Mouse (Mus musculus) embryonic facial prominence, embryonic 15.5 days (tissue): Measurements from ENCODE around the gene D7Ertd443e. TPM values are rescaled to one million over a fixed set of nuclear protein-coding genes. Genes with fewer than 3 reads are reported as not detected.

ENCODE experiments used
- ATAC-seq: fragments of 200-750 bp; cut with Nextera tagmentation; 2 replicates; pipeline ENCODE4 v1.8.0; 2017; ENCODE audit warnings: low read depth, moderate TSS enrichment; ENCODE audit not compliant: insufficient number of reproducible peaks, low FRiP score, low TSS enrichment
- H3K27ac ChIP-seq: fragments of 300-500 bp; sonication (generic); replicated peaks from 2 replicates; pipeline ENCODE4 v1.5.1; 2015; ENCODE audit warnings: mild to moderate bottlenecking, inconsistent platforms
- H3K27me3 ChIP-seq: fragments of 300-500 bp; sonication (generic); 2 replicates; pipeline ENCODE4 v1.6.1; 2015; ENCODE audit warnings: inconsistent platforms
- H3K36me3 ChIP-seq: fragments of 300-500 bp; sonication (generic); 2 replicates; pipeline ENCODE4 v1.6.1; 2015; ENCODE audit warnings: mild to moderate bottlenecking, inconsistent platforms
- H3K4me1 ChIP-seq: fragments of 300-500 bp; sonication (generic); 2 replicates; pipeline ENCODE4 v1.6.1; 2015; ENCODE audit warnings: inconsistent platforms
- H3K4me2 ChIP-seq: fragments of 300-500 bp; sonication (generic); replicated peaks from 2 replicates; pipeline ENCODE4 v1.6.1; 2015; ENCODE audit warnings: mild to moderate bottlenecking, inconsistent platforms
- H3K4me3 ChIP-seq: fragments of 300-500 bp; sonication (generic); replicated peaks from 2 replicates; pipeline ENCODE4 v1.5.1; 2015; ENCODE audit warnings: mild to moderate bottlenecking, inconsistent platforms
- H3K9ac ChIP-seq: fragments of 300-500 bp; sonication (generic); 2 replicates; pipeline ENCODE4 v1.6.1; 2015; ENCODE audit warnings: inconsistent platforms
- H3K9me3 ChIP-seq: fragments of 300-500 bp; sonication (generic); replicated peaks from 2 replicates; pipeline ENCODE4 v1.6.1; 2016; ENCODE audit warnings: inconsistent platforms
- WGBS: fragments of 180-500 bp; shearing (Covaris S2); methylation state at CpG from one replicate; pipeline ENCODE4 v1.1.7; 2015; 5-methylcytosine and 5-hydroxymethylcytosine counted together
- polyA plus RNA-seq: library from polyadenylated mRNA; unstranded; fragments of >200 nt; fragmentation: Nextera tagmentation; extraction: Ambion mirVana; gene quantifications from 2 replicates; pipeline ENCODE4 v1.2.1, GENCODE M21; 2015

Gene D7Ertd443e
- polyA plus RNA-seq, 1 experiment from 2014 or later: 0.51 TPM

DNA sequence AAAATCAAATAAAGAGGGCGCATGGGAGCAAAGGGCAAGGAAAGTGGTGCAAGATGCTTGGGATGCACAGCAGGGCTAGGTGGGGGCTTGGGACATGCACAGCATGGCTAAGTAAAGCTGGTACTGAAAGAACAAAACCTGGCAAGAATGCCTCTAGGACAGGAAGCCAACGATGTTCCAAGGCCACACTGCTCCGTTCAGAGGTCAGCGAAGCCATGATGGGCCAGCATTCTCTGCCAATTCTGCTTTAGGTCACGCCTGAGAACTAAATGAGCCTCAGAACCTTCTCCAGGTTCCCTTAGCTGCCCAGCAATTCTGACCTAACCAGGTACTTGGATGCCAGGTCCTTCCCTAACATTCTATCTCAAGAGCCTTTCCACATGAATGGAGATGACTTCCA, 13.2 kb downstream of the D7Ertd443e start:
- Histone ChIP-seq H3K4me3 (no peak overlapping the region), H3K27me3 (no peaks in the 10 kb centered on the region), H3K9me3 (no peaks in the 10 kb centered on the region), H3K9ac (no peak overlapping the region), H3K27ac (no peak overlapping the region), H3K4me1 (peaks cover 9% of the 10 kb centered on the region; the same call in 1 of the 2 replicates), H3K4me2 (no peak overlapping the region), H3K36me3 (no peaks in the 10 kb centered on the region)
- WGBS: 43% methylated on average over 5 of the region's 5 CpGs
- ATAC-seq: no peak

DNA sequence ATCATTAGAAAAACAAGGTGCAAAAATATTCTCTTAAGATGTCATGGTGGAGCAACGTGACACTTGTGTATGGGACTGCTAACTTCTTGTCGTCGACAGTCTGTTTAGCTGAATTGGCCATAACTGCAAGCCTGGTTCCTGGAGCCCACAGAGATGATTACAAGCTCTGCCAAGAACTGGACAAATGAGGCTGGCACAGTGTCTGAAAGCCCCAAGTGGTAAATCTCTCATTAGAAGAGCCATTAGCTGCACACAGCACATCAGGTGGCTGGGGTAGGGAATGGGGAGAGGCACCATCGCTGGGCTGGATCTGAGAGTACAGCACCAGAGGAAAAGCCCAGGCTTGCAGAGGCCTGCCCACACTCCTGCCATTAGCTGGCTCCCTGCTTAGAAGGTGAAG, 16.2 kb downstream of the D7Ertd443e start:
- H3K9me3 ChIP-seq: no peaks in the 10 kb centered on the region
- WGBS: 76% methylated on average over 4 of the region's 4 CpGs
- no peaks in the 10 kb centered on the region for H3K4me1 ChIP-seq
- H3K9ac ChIP-seq: no peak overlapping the region
- H3K4me2 ChIP-seq: no peak overlapping the region
- ATAC-seq: no peak
- no peaks in the 10 kb centered on the region for H3K27me3 ChIP-seq
- H3K27ac ChIP-seq: no peak overlapping the region
- H3K36me3 ChIP-seq: no peaks in the 10 kb centered on the region
- no peak overlapping the region for H3K4me3 ChIP-seq

GRCm38 (mm10) chr7:134362257-134362870, 23.1 kb downstream of the D7Ertd443e start:
- Histone ChIP-seq H3K4me2 (no peak overlapping the region), H3K4me1 (no peaks in the 10 kb centered on the region), H3K36me3 (no peaks in the 10 kb centered on the region), H3K27ac (no peak overlapping the region), H3K9ac (no peak overlapping the region), H3K9me3 (no peaks in the 10 kb centered on the region), H3K4me3 (no peak overlapping the region), H3K27me3 (no peaks in the 10 kb centered on the region)
- WGBS: 76% methylated on average over 7 of the region's 7 CpGs
- ATAC-seq: no peak

- H3K27ac ChIP-seq: no peak overlapping the region
- no peak overlapping the region for H3K4me2 ChIP-seq
- H3K9ac ChIP-seq: no peak overlapping the region
- no peak for ATAC-seq
- H3K9me3 ChIP-seq: no peaks in the 10 kb centered on the region
- H3K4me3 ChIP-seq: no peak overlapping the region
- no peaks in the 10 kb centered on the region for H3K4me1 ChIP-seq
- WGBS: 33% methylated on average over 6 of the region's 6 CpGs
- no peaks in the 10 kb centered on the region for H3K27me3 ChIP-seq
- no peaks in the 10 kb centered on the region for H3K36me3 ChIP-seq
Measured at GRCm38 (mm10) chr7:134348825-134349224, 36.6 kb downstream of the D7Ertd443e start.

DNA sequence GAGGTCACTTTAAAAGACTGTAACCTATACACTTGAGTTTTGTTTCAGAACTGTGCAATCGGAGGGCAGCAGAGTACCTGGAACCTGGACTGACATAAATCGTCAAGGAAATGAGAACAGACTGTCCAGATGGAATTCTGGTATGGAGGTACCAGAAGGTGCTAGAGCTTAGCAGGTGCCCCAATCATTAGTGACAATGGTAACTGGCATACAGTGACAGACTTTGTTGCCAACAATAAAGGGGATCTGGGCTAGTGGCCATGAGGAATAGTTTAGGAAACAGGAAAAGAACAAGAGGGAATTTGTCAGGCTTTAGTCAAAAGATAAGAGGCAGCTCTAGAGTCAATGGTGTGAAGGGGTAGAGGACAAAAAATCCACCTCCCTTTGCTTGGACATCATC, 43.3 kb downstream of the D7Ertd443e start:
- no peak overlapping the region for H3K4me2 ChIP-seq
- H3K4me1 ChIP-seq: no peaks in the 10 kb centered on the region
- H3K36me3 ChIP-seq: no peaks in the 10 kb centered on the region
- ATAC-seq: no peak
- no peak overlapping the region for H3K27ac ChIP-seq
- no peak overlapping the region for H3K9ac ChIP-seq
- H3K27me3 ChIP-seq: no peaks in the 10 kb centered on the region
- no peaks in the 10 kb centered on the region for H3K9me3 ChIP-seq
- WGBS: 75% methylated on average over 2 of the region's 2 CpGs
- no peak overlapping the region for H3K4me3 ChIP-seq

- Histone ChIP-seq H3K4me3 (no peak overlapping the region), H3K9ac (no peak overlapping the region), H3K27ac (no peak overlapping the region), H3K36me3 (no peaks in the 10 kb centered on the region), H3K9me3 (no peaks in the 10 kb centered on the region), H3K4me1 (no peaks in the 10 kb centered on the region), H3K27me3 (no peaks in the 10 kb centered on the region), H3K4me2 (no peak overlapping the region)
- WGBS: 64% methylated on average over 3 of the region's 3 CpGs
- no peak for ATAC-seq
Measured at GRCm38 (mm10) chr7:134335951-134336350, 49.5 kb downstream of the D7Ertd443e start.

DNA sequence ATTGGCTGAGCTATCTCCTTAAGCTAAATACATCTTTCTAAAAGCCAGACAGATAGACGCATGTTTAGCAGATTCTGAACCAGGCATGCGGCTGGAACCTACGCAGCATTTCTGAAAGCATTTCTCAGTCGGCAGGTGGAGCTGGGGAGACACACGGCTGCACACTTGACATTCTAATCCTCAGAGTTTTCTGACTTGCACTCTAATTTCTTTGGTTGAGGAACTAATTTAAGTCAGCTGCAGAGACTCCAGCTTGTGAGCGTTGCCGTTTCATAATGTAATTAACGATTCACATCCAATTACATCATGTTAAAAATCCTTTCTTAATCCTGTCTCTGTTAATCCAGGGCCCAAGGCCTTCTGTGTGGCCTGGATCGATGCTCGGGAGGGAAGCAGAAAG, 64.5 kb downstream of the D7Ertd443e start:
- Histone ChIP-seq H3K4me2 (no peak overlapping the region), H3K27ac (0 out of 2 replicates have a peak overlapping the region, but pooled peaks have one; percentile 7), H3K4me1 (peaks cover 10% of the 10 kb centered on the region), H3K9me3 (no peaks in the 10 kb centered on the region), H3K36me3 (no peaks in the 10 kb centered on the region), H3K9ac (no peak overlapping the region), H3K4me3 (no peak overlapping the region), H3K27me3 (no peaks in the 10 kb centered on the region)
- ATAC-seq: no peak
- 27% methylated on average over 10 of the region's 10 CpGs for WGBS

DNA sequence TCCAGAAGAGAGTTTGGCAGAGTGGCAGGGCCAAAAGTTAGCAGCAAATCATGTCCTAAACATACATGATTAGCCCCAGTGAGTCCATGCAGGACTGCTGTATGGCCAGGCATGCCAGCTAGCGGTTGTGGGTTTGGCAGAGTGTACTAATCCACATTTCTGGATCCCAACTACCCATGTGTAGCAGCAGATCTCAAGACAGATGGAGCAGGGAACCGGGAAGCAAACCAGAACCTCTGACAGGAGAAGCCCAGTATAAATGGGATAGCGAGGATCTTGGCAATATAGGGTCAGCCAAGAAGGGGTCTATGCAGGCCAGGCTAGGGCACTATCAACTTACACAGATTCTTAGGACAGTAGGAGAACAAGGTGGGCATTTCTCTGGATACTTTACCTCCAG, 83.4 kb downstream of the D7Ertd443e start:
- Histone ChIP-seq H3K36me3 (no peaks in the 10 kb centered on the region), H3K9ac (no peak overlapping the region), H3K4me1 (no peaks in the 10 kb centered on the region), H3K9me3 (no peaks in the 10 kb centered on the region), H3K4me2 (no peak overlapping the region), H3K27me3 (no peaks in the 10 kb centered on the region), H3K4me3 (no peak overlapping the region), H3K27ac (no peak overlapping the region)
- 75% methylated on average over 3 of the region's 3 CpGs for WGBS
- ATAC-seq: no peak

DNA sequence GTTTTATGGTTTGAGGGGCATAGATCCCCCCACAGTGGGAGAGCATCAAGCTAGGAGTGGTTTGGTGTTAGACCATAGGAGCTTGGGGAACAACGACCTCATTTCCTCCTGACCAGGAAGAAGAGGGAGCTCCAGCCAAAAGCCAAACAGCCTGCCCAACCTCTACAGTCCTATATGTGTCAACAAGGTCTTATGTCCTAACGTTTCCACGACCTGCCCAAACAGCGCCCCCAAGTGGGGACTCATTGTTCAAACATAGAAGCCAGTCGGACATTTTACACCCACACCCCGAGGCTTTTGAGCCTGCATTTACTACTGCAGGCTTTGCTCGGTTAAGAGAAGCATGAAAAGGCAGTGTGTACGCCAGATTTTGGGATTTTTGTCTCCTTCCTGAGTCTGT, 84.2 kb downstream of the D7Ertd443e start:
- WGBS: 36% methylated on average over 8 of the region's 8 CpGs
- no peaks in the 10 kb centered on the region for H3K4me1 ChIP-seq
- ATAC-seq: no peak
- no peak overlapping the region for H3K4me2 ChIP-seq
- no peaks in the 10 kb centered on the region for H3K36me3 ChIP-seq
- no peaks in the 10 kb centered on the region for H3K9me3 ChIP-seq
- no peak overlapping the region for H3K4me3 ChIP-seq
- no peaks in the 10 kb centered on the region for H3K27me3 ChIP-seq
- H3K27ac ChIP-seq: no peak overlapping the region; the same call in 1 of the 2 replicates
- H3K9ac ChIP-seq: no peak overlapping the region

DNA sequence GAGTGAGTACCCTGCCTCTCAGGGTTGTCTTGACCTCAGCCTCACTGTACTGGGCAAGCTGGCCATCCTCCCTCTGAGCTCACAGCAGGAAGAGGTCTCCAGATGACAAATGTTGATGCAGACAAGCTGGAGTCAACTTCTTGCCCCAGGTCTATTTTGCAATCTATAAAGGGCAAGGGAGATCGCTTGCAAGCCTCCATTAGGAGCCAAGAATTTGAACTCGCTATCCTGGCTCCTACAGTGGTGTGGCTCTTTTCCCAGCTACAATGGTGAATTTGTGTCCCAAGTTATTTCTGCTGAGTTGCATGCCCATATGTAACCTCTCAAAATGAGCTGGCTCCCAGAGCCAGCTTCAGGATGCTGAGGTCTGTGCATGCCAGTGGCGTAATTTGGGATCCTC, 92.7 kb downstream of the D7Ertd443e start:
- Histone ChIP-seq H3K9ac (no peak overlapping the region), H3K27me3 (no peaks in the 10 kb centered on the region), H3K4me3 (no peak overlapping the region), H3K4me1 (peaks cover 14% of the 10 kb centered on the region), H3K36me3 (no peaks in the 10 kb centered on the region), H3K27ac (no peak overlapping the region), H3K4me2 (no peak overlapping the region), H3K9me3 (0 out of 2 replicates have a peak, but pooled peaks cover 7% of the 10 kb centered on the region)
- WGBS: 85% methylated on average over 3 of the region's 3 CpGs
- no peak for ATAC-seq

GRCm38 (mm10) chr7:134289611-134290301, 95.7 kb downstream of the D7Ertd443e start:
- H3K4me1 ChIP-seq: peaks cover 14% of the 10 kb centered on the region
- H3K36me3 ChIP-seq: no peaks in the 10 kb centered on the region
- no peak overlapping the region for H3K4me3 ChIP-seq
- H3K9me3 ChIP-seq: 0 out of 2 replicates have a peak, but pooled peaks cover 7% of the 10 kb centered on the region
- 30% methylated on average over 7 of the region's 7 CpGs for WGBS
- no peak overlapping the region for H3K9ac ChIP-seq
- no peak overlapping the region for H3K27ac ChIP-seq
- no peak for ATAC-seq
- no peaks in the 10 kb centered on the region for H3K27me3 ChIP-seq
- H3K4me2 ChIP-seq: no peak overlapping the region

- Histone ChIP-seq H3K9ac (no peak overlapping the region), H3K9me3 (0 out of 2 replicates have a peak, but pooled peaks cover 6% of the 10 kb centered on the region), H3K4me1 (peaks cover 14% of the 10 kb centered on the region), H3K4me2 (no peak overlapping the region), H3K27ac (no peak overlapping the region), H3K36me3 (no peaks in the 10 kb centered on the region), H3K27me3 (no peaks in the 10 kb centered on the region), H3K4me3 (no peak overlapping the region)
- no peak for ATAC-seq
- 87% methylated on average over 5 of the region's 5 CpGs for WGBS
Measured at GRCm38 (mm10) chr7:134289126-134289525, 96.3 kb downstream of the D7Ertd443e start.
